8 mouse cellular contexts compared by ENCODE assay signal in the genomic region with DNA sequence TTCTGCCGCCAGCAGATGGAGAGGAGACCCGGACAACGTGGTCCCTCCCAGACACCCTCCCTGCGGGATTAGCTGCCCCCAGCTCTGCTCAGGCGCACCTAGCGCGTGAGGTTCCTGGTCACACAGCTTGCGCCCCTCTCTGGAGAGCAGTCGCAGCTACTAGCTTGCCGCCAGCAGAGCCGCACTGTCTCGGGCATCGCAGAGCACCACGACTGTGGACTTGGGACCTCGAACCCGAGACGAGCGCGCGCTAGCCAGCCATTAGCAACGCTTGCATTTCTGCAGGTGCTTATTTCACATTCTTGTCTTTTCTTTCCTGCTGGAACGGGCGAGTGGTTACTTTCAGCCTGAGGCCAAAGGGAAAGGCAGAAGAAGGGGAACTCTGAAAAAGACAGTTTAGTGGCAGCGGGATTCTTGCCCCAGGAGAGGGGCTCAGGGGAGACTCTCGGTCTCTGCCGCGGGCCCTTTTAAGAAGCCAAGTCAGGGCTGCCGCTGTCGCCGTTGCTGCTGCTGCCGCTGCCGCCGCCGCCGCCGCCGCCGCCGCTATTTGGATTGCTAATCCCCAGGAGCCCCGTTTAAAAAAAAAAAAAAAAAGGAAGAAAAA. TPM values are rescaled to one million over a fixed set of nuclear protein-coding genes. Genes with fewer than 3 reads are reported as not detected.
DNase-seq lines count a peak whose midpoint lies in the region; ATAC-seq and TF ChIP-seq lines count a peak whose summit lies in the region.

No protein-coding gene starts in this region.

- peaks cover 12 to 53% of the 10 kb centered on the region in 2 experiments for H3K4me1 ChIP-seq in CH12.LX (ENCODE audit: control insufficient read depth in 1 of 2, insufficient read depth in 2 of 2)
- H3K4me1 ChIP-seq in forebrain, embryonic 11.5 days (replicated peaks; ENCODE audit: control insufficient read depth, insufficient read depth, low read length) = peaks cover 4% of the 10 kb centered on the region; the same call in 1 of the 2 replicates
- peaks cover 14% of the 10 kb centered on the region for H3K4me1 ChIP-seq in heart, embryonic 15.5 days (replicated peaks)
- peaks cover 40 to 50% of the 10 kb centered on the region in 2 experiments for H3K4me1 ChIP-seq in liver, embryonic 14.5 days (replicated peaks; ENCODE audit: control insufficient read depth in 2 of 2, insufficient read depth in 2 of 2, low read length in 1 of 2)
- 0 out of 2 replicates have a peak, but pooled peaks cover 4% of the 10 kb centered on the region for H3K4me1 ChIP-seq in stomach, embryonic 14.5 days (ENCODE audit: control insufficient read depth, insufficient read depth, low read length)

- H3K27me3 ChIP-seq in CH12.LX (replicated peaks) = peaks cover 5% of the 10 kb centered on the region
- peaks cover 6% of the 10 kb centered on the region; the same call in 1 of the 2 replicates for H3K27me3 ChIP-seq in forebrain, embryonic 11.5 days (ENCODE audit: control insufficient read depth, insufficient read depth, low read length)
- H3K27me3 ChIP-seq in heart, embryonic 15.5 days = peaks cover 60% of the 10 kb centered on the region
- H3K27me3 ChIP-seq in liver, embryonic 14.5 days (ENCODE audit: control insufficient read depth, insufficient read depth, low read length) = no peaks in the 10 kb centered on the region; the same call in 1 of the 2 replicates
- H3K27me3 ChIP-seq in stomach, embryonic 14.5 days (ENCODE audit: control insufficient read depth, insufficient read depth, low read length) = peaks cover 16% of the 10 kb centered on the region

- peak; percentile 81 for DNase-seq in CH12.LX (ENCODE audit: extremely low read depth)
- DNase-seq in c-Kit-positive CD71-positive TER-119-positive erythroid progenitor cells, embryonic 14.5 days (ENCODE audit: low spot score) = peak; percentile 73
- peak; percentile 84 for DNase-seq in forebrain, embryonic 11.5 days (ENCODE audit: low spot score)
- peak; percentile 78 for DNase-seq in kidney, postnatal 10 days
- DNase-seq in liver, embryonic 14.5 days (ENCODE audit: low read depth in 3 of 3, low spot score in 3 of 3) = peak in 2 of 3 experiments; percentile 65 to 71
- DNase-seq in neural tube, embryonic 10.5 days (ENCODE audit: extremely low spot score, low spot score) = peak; percentile 78

- peaks cover 36% of the 10 kb centered on the region for H3K79me2 ChIP-seq in CH12.LX (replicated peaks; ENCODE audit: control insufficient read depth, extremely low read depth, insufficient read depth, poor library complexity, severe bottlenecking)

- in situ Hi-C loops in CH12.LX (cut with MboI; ENCODE audit: low pct_ligation_motif_present, low pct_unique_long_range_greater_than_20kb, low sequenced_read_pairs) = no loop called here

- no peak; the same call in 1 of the 2 replicates for TF ChIP-seq EP300 in CH12.LX (IDR thresholded peaks at IDR 0.05; ENCODE audit: low read length)
- no peak for TF ChIP-seq EP300 in liver, embryonic 14.5 days (IDR thresholded peaks at IDR 0.05; ENCODE audit: low read depth)

- H3K4me3 ChIP-seq in CH12.LX (replicated peaks in 1 of 3; ENCODE audit: low read depth in 2 of 3, low read length in 2 of 3, poor library complexity in 1 of 3) = peak overlapping the region; percentile 68 to 81 (median 75)
- peak overlapping the region; percentile 48 for H3K4me3 ChIP-seq in forebrain, embryonic 11.5 days (ENCODE audit: low read depth, low read length)
- peak overlapping the region; percentile 83 for H3K4me3 ChIP-seq in heart, embryonic 15.5 days
- peak overlapping the region; percentile 72 to 73 for H3K4me3 ChIP-seq in liver, embryonic 14.5 days (ENCODE audit: insufficient read depth in 1 of 2, low read depth in 2 of 2, low read length in 2 of 2)
- peak overlapping the region; percentile 69 for H3K4me3 ChIP-seq in stomach, embryonic 14.5 days (ENCODE audit: low read depth, low read length)

- under 1% methylated on average over 40 of the region's 40 CpGs for WGBS in forebrain, embryonic 11.5 days
- WGBS in heart, embryonic 15.5 days = 1% methylated on average over 40 of the region's 40 CpGs
- under 1% methylated on average over 40 of the region's 40 CpGs for WGBS in liver, embryonic 14.5 days (ENCODE audit: insufficient replicate concordance)
- under 1% methylated on average over 40 of the region's 40 CpGs for WGBS in stomach, embryonic 14.5 days

- peak overlapping the region; percentile 99 for H3K9ac ChIP-seq in CH12.LX (ENCODE audit: insufficient read depth, low read depth)
- peak overlapping the region; percentile 62 for H3K9ac ChIP-seq in forebrain, embryonic 11.5 days (ENCODE audit: low read length)
- peak overlapping the region; percentile 72 for H3K9ac ChIP-seq in heart, embryonic 15.5 days
- H3K9ac ChIP-seq in liver, embryonic 14.5 days (replicated peaks) = peak overlapping the region; percentile 100
- 0 out of 2 replicates have a peak overlapping the region, but pooled peaks have one; percentile 6 for H3K9ac ChIP-seq in stomach, embryonic 14.5 days (replicated peaks; ENCODE audit: low read depth, low read length)

- peak; percentile 60 for TF ChIP-seq POLR2A in CH12.LX (IDR thresholded peaks at IDR 0.05; ENCODE audit: low read depth, low read length)

- dilution Hi-C loops in CH12.LX (cut with MboI; ENCODE audit: extremely low pct_ligation_motif_present, extremely low pct_unique_long_range_greater_than_20kb, low sequenced_read_pairs) = no loop called here

- ATAC-seq in forebrain, embryonic 11.5 days (replicated peaks; ENCODE audit: low FRiP score) = peak; percentile 84
- ATAC-seq in heart, embryonic 15.5 days (replicated peaks; ENCODE audit: insufficient number of reproducible peaks, insufficient read depth, low FRiP score, low read depth) = peak; percentile 74
- ATAC-seq in liver, embryonic 14.5 days (ENCODE audit: insufficient read depth) = peak; percentile 82
- ATAC-seq in stomach, embryonic 14.5 days (ENCODE audit: insufficient number of reproducible peaks, insufficient read depth, low FRiP score, low read depth) = peak; percentile 80; the same call in 1 of the 2 replicates

- no peaks in the 10 kb centered on the region for H3K9me3 ChIP-seq in CH12.LX (replicated peaks; ENCODE audit: low read length)
- H3K9me3 ChIP-seq in forebrain, embryonic 11.5 days (ENCODE audit: control insufficient read depth, low read length) = no peaks in the 10 kb centered on the region
- no peaks in the 10 kb centered on the region for H3K9me3 ChIP-seq in heart, embryonic 15.5 days (replicated peaks)
- no peaks in the 10 kb centered on the region for H3K9me3 ChIP-seq in liver, embryonic 14.5 days (ENCODE audit: control insufficient read depth, low read length)
- no peaks in the 10 kb centered on the region for H3K9me3 ChIP-seq in stomach, embryonic 14.5 days (ENCODE audit: control insufficient read depth, low read depth, low read length)

- TF ChIP-seq CTCF in CH12.LX (conservative IDR thresholded peaks at IDR 0.05 in 1 of 2, IDR thresholded peaks at IDR 0.05 in 1 of 2; ENCODE audit: low read depth in 2 of 2, low read length in 2 of 2) = peak in 1 of 2 experiments; percentile 66; a peak in 2 of 4 replicates
- peak; percentile 84 for TF ChIP-seq CTCF in liver, embryonic 14.5 days (IDR thresholded peaks at IDR 0.05; ENCODE audit: low read depth)

- peak; percentile 54 for TF ChIP-seq RAD21 in CH12.LX (IDR thresholded peaks at IDR 0.05; ENCODE audit: low read depth, low read length)

- H3K4me2 ChIP-seq in CH12.LX (ENCODE audit: insufficient read depth, low read depth, poor library complexity, severe bottlenecking) = peak overlapping the region; percentile 70
- peak overlapping the region; percentile 91 for H3K4me2 ChIP-seq in forebrain, embryonic 11.5 days (ENCODE audit: low read depth, low read length, severe bottlenecking)
- H3K4me2 ChIP-seq in heart, embryonic 15.5 days = peak overlapping the region; percentile 99
- peak overlapping the region; percentile 92 for H3K4me2 ChIP-seq in liver, embryonic 14.5 days (ENCODE audit: low read depth)
- H3K4me2 ChIP-seq in stomach, embryonic 14.5 days (replicated peaks; ENCODE audit: low read depth, low read length) = peak overlapping the region; percentile 96

- peaks cover 11 to 19% of the 10 kb centered on the region in 2 experiments for H3K36me3 ChIP-seq in CH12.LX (replicated peaks in 1 of 2; ENCODE audit: control insufficient read depth in 1 of 2, insufficient read depth in 1 of 2, low read length in 1 of 2)
- H3K36me3 ChIP-seq in forebrain, embryonic 11.5 days (ENCODE audit: control insufficient read depth, insufficient read depth, low read length) = no peaks in the 10 kb centered on the region
- H3K36me3 ChIP-seq in heart, embryonic 15.5 days = no peaks in the 10 kb centered on the region
- peaks cover 75% of the 10 kb centered on the region for H3K36me3 ChIP-seq in liver, embryonic 14.5 days (replicated peaks; ENCODE audit: control insufficient read depth, insufficient read depth, low read depth)
- no peaks in the 10 kb centered on the region for H3K36me3 ChIP-seq in stomach, embryonic 14.5 days (ENCODE audit: control insufficient read depth, insufficient read depth, low read length)

- peak overlapping the region; percentile 74 for H3K27ac ChIP-seq in CH12.LX (ENCODE audit: insufficient read depth, low read depth)
- H3K27ac ChIP-seq in forebrain, embryonic 11.5 days (ENCODE audit: low read depth, low read length) = peak overlapping the region; percentile 54; the same call in 1 of the 2 replicates
- H3K27ac ChIP-seq in heart, embryonic 15.5 days = peak overlapping the region; percentile 77
- H3K27ac ChIP-seq in liver, embryonic 14.5 days = peak overlapping the region; percentile 92
- no peak overlapping the region; the same call in 1 of the 2 replicates for H3K27ac ChIP-seq in stomach, embryonic 14.5 days (ENCODE audit: low read length)

RNA-seq across cellular contexts. Expression of a gene that starts 11.8 kb away (rescaled TPM):
- total RNA-seq in CH12.LX (2012; rRNA removed) (108 and 109 TPM in 2 replicates), CH12.LX (2014; rRNA removed) (61.3 and 63.6 TPM in 2 replicates)
- polyA plus RNA-seq in CH12.LX (2012; ENCODE audit: insufficient read length, low read depth) = 43.3 and 49.6 TPM in 2 replicates
- 41.0 and 41.9 TPM in 2 replicates for polyA plus RNA-seq in forebrain, embryonic 11.5 days (2014; fragmentation: Nextera tagmentation; extraction: Ambion mirVana)
- 19.1 and 23.1 TPM in 2 replicates for polyA plus RNA-seq in heart, embryonic 15.5 days (2015; fragmentation: Nextera tagmentation; extraction: Ambion mirVana)
- polyA plus RNA-seq in liver, embryonic 14.5 days (2012; rRNA removed) = 108 and 152 TPM in 2 replicates
- polyA plus RNA-seq in liver, embryonic 14.5 days (2014; fragmentation: Nextera tagmentation; extraction: Ambion mirVana) = 143 and 165 TPM in 2 replicates
- 14.8 and 15.0 TPM in 2 replicates for polyA plus RNA-seq in stomach, embryonic 14.5 days (2014; fragmentation: Nextera tagmentation; extraction: Ambion mirVana)

RNA-seq across cellular contexts. Expression of a gene that starts 58.0 kb away (rescaled TPM):
- 28.2 and 29.7 TPM in 2 replicates for total RNA-seq in CH12.LX (2012; rRNA removed)
- total RNA-seq in CH12.LX (2014; rRNA removed) = 63.7 and 67.1 TPM in 2 replicates
- polyA plus RNA-seq in CH12.LX (2012; ENCODE audit: insufficient read length, low read depth) = 29.2 and 38.4 TPM in 2 replicates
- polyA plus RNA-seq in forebrain, embryonic 11.5 days (2014; fragmentation: Nextera tagmentation; extraction: Ambion mirVana) = 55.4 and 61.4 TPM in 2 replicates
- 41.8 and 44.8 TPM in 2 replicates for polyA plus RNA-seq in heart, embryonic 15.5 days (2015; fragmentation: Nextera tagmentation; extraction: Ambion mirVana)
- 23.3 and 28.7 TPM in 2 replicates for polyA plus RNA-seq in liver, embryonic 14.5 days (2012; rRNA removed)
- 45.9 and 53.1 TPM in 2 replicates for polyA plus RNA-seq in liver, embryonic 14.5 days (2014; fragmentation: Nextera tagmentation; extraction: Ambion mirVana)
- polyA plus RNA-seq in stomach, embryonic 14.5 days (2014; fragmentation: Nextera tagmentation; extraction: Ambion mirVana) = 60.1 and 63.2 TPM in 2 replicates

RNA-seq across cellular contexts. Expression of a gene that starts 58.6 kb away (rescaled TPM):
- total RNA-seq in CH12.LX (2012; rRNA removed) = 0.68 and 0.76 TPM in 2 replicates
- total RNA-seq in CH12.LX (2014; rRNA removed) = not detected in 2 replicates
- 0.71 and 2.4 TPM in 2 replicates for polyA plus RNA-seq in CH12.LX (2012; ENCODE audit: insufficient read length, low read depth)
- 1.6 and 2.1 TPM in 2 replicates for polyA plus RNA-seq in forebrain, embryonic 11.5 days (2014; fragmentation: Nextera tagmentation; extraction: Ambion mirVana)
- 1.8 and 3.0 TPM in 2 replicates for polyA plus RNA-seq in heart, embryonic 15.5 days (2015; fragmentation: Nextera tagmentation; extraction: Ambion mirVana)
- polyA plus RNA-seq in liver, embryonic 14.5 days (2012; rRNA removed) = not detected in 2 replicates
- polyA plus RNA-seq in liver, embryonic 14.5 days (2014; fragmentation: Nextera tagmentation; extraction: Ambion mirVana) = 0.52 and 0.86 TPM in 2 replicates
- polyA plus RNA-seq in stomach, embryonic 14.5 days (2014; fragmentation: Nextera tagmentation; extraction: Ambion mirVana) = 1.9 and 3.7 TPM in 2 replicates

Comparison
In these comparisons a context has a peak if more than half of its experiments do, and no peak if none do; other contexts are left out.
1. H3K9ac ChIP-seq: peak in every context shown above with its lines; median percentile 100 in liver, embryonic 14.5 days; 99 in CH12.LX; 72 in heart, embryonic 15.5 days; 62 in forebrain, embryonic 11.5 days; 6 in stomach, embryonic 14.5 days.